Mouse (Mus musculus) mouse embryonic stem cell (cell line): Measurements from ENCODE around the gene Pmepa1.

Experiments used
- in situ Hi-C, 2 experiments: fragments of 300-500 bp; cut with MboI; formaldehyde crosslinking; loops; 1 replicate in 1 of 2; 3 replicates in 1 of 2; pipeline ENCODE4 v1.14.3; 2019 to 2020; ENCODE audit warnings: low sequenced_read_pairs in 2 of 2, low pct_unique_long_range_greater_than_20kb in 1 of 2, mixed read lengths in 1 of 2; ENCODE audit not compliant: unreplicated experiment in 1 of 2

The Pmepa1 gene

DNA sequence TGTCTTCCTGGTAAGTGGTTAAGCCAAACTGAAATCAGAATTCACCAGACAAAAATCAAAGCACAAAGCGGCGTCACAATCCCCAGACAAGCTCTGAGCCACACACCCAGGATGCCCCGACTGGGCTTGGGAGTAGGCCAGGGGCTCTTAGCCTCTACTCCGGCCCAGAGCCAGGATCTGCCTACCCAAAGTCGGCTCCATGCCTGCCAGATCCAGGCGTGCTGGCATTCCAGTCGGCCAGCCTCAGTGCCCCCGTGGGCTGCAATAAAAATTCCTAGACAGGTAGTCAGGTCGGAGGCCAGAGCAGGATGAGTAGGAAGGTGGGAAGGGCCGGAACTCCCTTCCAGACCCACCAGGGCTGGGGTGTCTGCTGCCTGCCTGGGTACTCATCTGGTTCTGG, 14.8 kb downstream of the Pmepa1 start:
- in situ Hi-C loops = no loop called here

DNA sequence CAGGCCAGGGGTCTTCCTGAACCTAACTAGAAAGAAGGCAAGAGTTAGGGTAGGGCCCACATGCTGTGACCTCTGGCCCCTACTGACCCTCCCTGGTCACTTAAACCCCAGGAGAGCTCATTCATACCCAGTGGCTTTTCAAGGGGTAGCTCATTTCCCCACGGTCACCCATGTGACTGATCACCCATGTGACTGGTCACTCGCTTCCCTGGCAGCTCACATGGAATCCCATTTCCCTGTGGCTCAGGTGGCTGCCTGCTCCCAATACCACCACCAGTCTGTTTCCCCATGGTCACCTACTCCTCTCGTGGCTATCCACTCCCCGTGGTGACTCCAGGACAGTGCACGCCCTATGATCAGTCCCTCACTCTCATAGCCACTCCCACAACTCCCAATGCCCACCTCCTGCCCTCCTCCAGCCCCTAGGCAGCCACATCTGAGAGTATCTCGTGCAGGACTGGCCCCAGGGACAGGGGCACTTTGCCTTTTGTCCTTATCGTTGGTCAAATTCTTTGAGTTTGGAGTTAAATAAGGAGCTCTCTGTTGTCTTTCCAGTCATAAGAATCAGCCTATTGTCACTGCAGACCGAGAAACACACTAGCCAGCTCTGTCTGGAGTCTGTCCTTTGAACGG, 17.8 kb downstream of the Pmepa1 start:
- in situ Hi-C loops = no loop called here

DNA sequence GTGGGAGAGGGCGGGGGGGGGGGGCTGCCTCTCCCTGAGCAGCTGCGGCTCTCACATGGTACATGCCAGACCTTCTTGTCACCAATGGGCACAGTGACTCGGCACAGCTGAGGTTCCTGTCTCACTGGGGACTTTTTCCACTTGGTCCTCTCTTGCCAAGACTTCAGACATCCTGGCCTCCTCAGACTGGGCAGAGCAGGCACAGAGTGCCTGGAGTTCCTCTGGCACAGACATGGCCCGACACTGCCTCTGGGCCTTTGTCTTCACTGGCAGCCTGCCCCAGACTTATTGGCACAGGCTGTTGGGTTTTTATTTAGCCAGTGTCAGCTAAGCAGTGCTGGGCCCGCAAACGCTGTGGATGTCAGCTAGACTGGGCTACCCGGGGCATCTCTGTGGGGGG, 18.7 kb downstream of the Pmepa1 start:
- in situ Hi-C loops = no loop called here

DNA sequence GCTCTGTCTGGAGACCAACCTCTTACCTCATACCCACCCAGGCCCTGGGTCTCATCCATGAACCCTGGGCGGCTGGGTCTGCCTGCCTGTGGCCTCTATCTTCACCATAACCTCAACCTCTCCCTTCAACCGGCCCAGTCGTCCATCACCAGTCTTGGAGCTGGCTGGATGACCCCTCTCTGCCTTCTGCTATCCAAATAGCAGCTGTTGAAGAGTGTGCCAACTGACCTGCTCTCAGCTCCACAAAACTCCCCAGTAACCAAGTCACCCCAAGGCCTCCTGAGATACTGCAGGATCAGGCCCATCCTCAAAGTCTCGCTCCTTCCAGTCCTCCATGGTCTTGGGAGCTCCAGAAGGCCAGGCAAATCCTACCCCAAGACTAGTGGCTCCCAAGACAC, 19.8 kb downstream of the Pmepa1 start:
- in situ Hi-C loops = no loop called here

DNA sequence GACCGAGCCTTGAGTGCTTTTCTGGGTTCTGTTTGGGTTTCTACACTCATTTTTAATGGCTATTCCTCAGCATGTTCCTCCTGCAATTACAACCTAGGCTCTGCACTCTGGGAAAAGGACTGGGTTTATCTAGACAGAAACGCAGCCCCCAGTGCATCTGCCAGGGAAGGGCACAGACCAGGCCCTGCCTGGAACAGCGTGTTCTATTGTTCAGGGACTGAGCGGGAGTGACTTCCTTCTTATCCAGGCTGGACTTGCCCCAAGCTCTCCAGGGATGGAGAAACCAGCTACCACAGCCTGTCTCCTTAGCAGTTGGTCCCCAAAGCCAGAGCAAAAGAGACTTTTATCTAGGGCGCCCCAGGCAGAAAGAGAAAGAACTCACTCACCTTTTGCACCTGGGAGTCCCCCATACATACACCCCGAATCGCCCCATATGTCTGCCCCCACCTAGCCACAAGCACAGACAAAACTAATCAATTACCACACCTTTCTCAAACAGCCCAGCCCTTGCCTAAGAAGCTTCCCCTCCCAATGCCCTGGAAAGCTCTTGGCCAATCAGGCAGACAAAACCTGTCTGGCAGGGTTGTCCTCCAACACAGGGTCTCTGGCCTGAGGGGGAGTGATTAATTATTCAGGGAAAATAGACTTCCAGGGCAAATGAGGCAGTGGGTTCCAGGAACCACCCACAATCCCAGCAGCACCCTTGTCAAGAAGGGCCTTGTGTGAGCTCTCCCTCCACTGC, 20.4 kb downstream of the Pmepa1 start:
- in situ Hi-C loops = no loop called here

DNA sequence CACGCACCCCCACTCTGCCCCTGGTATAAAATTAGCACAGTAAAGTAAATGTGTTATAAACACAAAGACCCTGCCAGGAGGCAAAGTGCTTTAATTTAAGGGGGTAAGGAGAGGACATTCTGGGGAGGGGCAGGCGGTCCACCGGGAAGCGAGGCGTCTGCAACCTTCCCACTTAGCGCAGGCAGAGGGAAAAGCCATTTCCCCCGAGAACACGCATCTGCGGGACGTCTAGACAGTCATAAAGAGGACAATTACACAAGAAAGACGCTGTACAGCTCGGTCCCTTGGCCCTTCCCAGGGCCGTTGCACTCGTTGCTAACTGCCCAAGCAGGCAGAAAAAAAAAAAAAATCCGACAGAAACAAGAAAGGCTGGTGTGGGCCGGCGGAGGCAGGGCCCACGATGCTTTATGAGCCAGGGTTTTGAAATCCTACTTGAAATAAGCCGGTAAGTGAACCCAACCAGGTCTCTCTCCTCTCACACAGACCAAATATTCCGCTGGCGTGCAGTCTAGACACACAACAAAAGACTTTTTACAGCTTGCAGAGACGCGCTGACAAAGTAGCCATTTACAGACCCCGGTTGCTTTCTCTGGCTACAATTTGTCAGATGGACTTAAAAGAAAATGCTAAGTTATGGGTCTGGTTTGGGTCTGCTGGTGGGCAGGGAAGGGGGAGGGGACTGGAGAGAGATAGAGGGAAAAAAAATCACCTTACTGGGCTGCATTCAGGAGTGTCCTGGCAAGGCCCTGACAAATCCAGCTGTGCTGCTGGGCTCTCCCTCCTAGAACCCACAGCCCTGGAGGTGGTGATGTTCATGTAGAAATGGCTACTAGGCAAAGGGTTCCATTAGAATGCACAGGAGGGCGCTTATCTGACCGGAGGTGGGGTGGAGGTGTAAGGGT, 22.3 kb downstream of the Pmepa1 start:
- in situ Hi-C loops = no loop called here

DNA sequence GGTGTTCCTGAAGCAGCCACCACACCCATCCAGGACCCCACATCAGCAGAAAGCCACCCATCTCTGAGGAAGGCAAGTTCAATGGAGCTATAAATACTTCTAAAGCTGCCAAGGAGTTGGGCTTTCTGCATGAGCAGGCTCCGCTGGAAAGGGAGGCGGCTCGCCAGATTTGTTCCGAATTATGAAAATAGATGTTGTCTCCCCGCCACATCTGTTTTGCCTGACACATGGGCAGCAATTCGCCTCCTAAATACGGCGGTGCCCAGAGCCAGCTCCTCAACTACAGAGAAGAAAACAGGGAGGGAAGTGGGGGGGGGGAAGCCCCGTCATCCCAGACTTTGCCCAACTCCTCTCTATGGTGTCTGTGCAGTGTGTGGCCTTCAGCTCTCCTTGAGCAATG, 24.7 kb downstream of the Pmepa1 start:
- in situ Hi-C loops = no loop called here

DNA sequence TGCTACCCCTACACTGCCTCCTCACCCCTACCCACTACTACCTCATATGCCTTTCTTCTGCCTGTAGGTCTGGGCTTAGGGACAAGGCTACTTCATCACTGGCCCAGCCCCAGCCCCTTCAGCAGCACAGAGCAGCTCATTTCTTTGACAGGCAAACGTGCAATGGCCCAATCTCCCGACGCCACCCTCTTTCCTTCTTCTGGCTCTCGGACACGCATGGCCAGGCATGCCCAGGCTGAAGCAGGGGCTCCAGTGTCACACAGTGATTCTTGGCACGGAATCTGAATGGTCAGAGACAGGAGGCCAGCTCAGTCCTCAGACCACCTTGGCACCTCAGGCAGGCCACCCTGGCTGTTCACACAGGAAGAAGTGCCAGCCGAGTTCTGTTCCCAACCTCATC, 25.2 kb downstream of the Pmepa1 start:
- in situ Hi-C loops = no loop called here

DNA sequence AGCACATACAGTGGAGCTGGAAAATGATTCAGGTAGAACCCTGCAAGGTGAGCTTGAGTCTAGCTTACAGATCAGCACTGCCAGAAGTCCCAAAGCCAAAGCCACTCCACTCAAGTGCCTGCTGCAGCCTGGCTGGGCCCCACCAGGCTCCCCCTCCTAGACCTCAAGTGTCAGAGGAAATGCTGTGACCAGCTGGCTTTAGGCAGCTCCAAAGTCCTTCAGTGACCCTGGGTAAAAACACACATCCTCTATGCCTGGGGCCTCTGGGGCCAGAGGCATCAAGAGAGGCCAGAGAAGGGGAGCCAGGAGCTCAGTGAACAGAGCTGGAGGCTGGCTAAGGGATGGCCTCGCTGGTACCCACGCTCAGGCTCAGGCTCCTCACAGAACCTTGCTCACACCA, 25.9 kb downstream of the Pmepa1 start:
- in situ Hi-C loops = no loop called here

DNA sequence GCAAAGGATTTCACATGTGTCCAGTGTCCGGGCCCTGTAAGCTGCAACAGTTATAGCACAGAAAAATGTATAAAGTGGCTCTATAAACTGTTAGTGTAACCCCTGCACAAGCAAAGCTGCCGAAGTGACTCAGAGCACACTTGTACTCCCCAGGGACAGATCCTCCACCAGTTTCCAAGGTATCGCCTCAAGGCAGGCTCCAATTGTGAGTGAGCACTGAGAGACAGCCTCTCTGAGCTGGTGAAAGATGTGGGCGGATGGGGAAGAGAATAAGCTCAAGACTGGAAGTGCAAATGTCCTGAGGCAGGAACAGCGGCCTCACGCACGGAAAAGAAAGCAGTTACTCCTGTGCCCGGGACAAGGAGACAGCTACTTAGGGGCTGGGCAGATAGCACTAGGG, 26.4 kb downstream of the Pmepa1 start:
- in situ Hi-C loops = no loop called here

DNA sequence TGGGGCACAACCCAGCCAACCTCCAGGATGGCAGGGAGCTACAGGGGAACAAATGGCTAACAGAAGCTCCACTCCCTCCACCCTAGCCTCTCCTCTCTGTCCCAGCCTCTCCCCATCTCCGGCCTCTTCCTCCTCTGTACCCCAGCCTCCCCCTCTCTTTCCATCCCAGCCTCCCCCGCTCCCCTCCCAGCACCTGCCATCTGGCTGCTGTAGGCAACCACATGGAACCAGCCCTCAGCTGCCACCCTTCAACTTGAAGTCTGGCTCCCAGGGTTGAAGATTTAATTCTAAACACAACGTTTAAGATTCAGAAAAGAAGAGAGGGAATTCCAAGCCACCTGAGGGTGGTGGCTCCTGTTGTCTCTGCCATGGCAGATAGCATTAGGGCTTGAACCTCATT, 26.9 kb downstream of the Pmepa1 start:
- in situ Hi-C loops = no loop called here

DNA sequence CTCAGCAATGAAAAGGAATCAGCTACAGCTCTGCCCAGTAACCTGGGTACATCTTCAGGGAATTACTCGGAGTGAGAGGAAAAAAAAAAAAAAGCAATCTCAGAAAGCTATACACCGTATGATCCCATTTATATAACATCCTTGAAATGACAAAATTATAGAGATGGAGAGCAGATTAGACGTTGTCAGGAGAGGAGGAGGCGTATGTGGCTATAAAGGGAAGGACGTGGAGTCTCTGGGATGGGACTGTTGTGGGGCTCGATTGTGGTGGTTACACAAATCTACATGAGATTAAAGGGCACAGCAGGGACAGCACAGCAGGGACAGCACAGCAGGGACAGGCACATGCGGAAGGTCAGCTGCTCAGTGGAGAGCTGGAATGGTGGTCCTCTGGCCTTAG, 27.5 kb downstream of the Pmepa1 start:
- in situ Hi-C loops = no loop called here

DNA sequence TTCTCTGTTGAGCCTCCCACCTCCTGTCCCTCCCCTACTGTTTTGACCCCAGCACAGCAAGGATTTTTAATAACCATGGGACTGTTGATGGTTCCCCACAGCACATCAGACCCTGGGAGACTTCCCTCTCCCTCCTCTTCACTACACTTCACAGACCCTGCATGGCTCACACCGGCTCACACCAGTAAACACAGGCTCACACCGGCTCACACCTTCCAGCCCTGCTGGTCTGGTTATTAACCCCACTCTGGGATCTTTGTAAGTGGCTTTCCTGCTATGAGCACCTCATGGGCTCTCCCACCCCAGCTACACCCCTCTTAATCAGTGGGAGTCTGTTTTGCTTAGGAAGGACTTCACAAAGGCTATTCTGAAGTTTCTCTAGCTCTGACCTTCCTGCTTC, 28.4 kb downstream of the Pmepa1 start:
- in situ Hi-C loops = no loop called here

DNA sequence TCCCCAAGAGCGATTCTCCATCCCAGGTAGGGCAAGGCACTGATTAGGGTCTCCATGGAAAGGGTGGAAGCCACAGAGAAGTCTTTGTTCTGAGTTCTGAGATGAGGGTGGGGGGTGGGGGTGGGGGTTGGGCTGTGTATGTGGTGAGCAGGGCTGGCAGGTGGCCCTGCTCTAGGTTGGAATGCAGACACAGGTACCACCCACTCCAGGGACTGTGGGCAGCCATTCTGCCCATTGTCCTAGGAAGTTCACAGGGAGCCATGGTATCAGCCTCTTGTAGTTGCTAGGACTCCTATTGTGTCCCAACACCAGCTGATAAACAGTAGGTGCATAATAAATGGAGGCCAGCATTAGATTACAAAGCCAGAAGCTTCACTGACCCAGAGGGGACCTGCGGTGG, 29.1 kb downstream of the Pmepa1 start:
- in situ Hi-C loops = no loop called here

DNA sequence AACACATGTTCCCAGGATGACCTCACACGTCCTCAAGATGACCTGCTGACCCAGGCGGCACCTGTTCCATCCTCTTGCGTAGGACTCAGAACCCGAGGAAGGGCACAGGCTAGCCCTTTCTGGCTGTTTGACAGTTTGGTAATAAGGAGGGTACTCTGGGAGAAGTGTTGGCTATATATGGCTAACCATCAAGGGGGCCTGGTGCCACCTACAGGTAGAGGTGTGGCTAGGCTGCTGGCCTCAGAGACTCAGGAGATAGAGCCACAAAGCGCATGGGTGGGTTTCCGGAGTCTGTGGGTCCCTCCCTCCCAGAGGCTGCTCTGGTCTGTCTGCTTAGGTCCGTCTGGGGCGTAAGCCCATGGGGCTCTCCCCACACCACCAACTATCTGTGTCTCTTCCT, 29.6 kb downstream of the Pmepa1 start:
- in situ Hi-C loops = no loop called here

DNA sequence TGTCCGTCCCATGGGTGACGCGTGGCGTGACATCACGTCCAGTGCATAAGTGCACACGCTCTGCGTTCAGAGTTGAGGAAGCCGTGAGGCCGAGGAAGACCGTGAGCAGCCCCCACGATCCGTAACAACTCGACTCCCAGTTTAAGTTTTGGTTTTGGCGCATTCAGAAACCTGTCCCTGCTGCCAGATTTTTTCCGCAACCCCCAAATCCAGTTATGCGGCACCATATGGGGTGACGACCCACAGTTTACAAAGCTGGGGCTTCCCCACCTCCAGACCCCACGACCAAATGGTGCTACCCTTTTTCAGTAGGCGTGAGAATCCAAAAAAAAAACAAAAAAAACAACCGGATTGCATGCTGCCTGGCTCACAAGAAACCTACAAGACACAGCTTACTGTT, 31.1 kb downstream of the Pmepa1 start:
- in situ Hi-C loops = no loop called here

DNA sequence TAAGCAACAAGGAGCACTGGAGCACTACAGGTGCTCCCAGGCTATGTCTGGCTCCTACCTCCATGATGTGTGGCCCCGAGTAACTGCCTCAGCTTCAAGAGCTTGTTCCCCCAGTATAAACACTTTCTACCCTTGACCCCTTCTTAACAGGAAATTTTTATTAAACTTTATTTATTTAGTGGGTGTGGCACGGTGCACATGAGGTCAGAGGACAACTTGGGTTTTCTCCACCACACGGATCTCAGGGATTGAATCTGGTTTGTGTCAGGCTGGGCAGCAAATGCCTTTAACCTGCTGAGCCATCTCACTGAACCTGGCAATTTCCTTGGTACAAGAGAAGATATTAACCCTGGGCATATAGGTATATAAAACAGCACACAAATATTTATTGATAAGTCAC, 32.2 kb downstream of the Pmepa1 start:
- in situ Hi-C loops = no loop called here

DNA sequence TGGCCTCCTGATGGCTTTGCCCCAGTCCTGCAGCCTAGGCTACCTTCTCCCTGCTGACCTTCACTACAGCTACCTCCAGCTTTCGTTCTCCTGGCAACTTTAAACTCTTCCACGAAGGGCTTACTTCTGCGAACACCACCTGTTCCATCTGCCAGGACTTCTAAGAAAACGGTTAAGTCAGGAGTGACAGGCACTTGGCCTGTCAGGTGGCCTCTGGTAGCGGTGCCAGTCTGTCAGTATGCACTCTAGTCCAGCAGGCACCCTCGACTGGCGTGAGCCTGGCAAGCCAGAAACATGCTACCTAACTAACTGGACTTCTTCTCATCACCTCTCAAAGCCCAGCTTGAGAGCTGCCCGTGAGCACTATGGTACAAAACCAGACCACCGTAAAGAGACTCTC, 32.7 kb downstream of the Pmepa1 start:
- in situ Hi-C loops = no loop called here

DNA sequence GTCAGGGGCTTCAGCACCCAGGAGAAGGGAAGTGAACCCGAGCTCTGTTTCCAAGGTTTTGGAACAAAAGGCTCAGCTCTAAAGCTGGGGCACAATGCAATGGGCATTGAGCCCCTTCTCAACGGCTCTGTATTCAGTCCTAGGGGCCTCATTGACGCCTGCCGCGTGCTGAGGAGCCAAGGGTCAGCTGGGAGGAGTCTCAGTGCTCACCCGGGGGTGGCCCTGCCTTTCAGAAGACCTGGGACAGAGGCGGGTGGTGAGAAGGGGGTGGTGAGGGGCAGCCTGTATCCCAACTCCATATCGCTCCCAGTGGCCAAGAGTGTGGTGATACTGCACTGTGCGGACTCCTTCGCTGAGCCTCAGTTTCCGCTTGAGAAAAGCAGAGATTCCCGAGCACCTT, 33.5 kb downstream of the Pmepa1 start:
- in situ Hi-C loops = no loop called here

DNA sequence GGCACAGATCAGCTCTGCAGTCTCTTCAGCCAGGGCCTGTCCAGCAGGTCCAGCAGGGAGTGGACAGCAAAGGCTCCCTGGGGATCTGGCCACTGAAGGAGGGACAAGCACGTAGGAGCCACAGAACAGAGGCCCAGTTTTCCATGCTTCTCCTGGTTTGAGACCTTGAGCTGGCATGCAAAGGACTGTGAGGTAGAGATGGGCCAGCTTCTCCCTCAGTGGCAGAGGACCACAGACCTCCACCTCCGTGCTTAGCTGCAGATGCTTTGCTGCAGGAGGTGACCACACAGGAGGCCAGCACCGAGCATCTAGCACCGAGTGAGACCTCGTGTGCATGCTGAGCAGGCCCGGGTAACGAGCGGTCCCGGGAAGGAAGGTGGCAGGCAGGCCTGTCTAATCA, 35.6 kb downstream of the Pmepa1 start:
- in situ Hi-C loops = no loop called here
